Mouse (Mus musculus) stomach, embryonic 14.5 days (tissue): ENCODE results near the gene Grap. TPM values are rescaled to one million over a fixed set of nuclear protein-coding genes. Genes with fewer than 3 reads are reported as not detected.
"Not testable (repeated sequence)": the region's sequence is repeated elsewhere in the genome, so short reads cannot be mapped to it uniquely, and the experiment has no call there.

Experiments used
- ATAC-seq: fragments of 200-750 bp; cut with Nextera tagmentation; 2 replicates; pipeline ENCODE4 v1.8.0; 2017; ENCODE audit warnings: low read depth, moderate TSS enrichment; ENCODE audit not compliant: insufficient number of reproducible peaks, insufficient read depth, low FRiP score
- H3K27ac ChIP-seq: fragments of 300-500 bp; sonication (generic); 2 replicates; pipeline ENCODE4 v1.5.1; 2014; ENCODE audit warnings: mild to moderate bottlenecking, low read length, moderate library complexity, mixed read lengths
- H3K27me3 ChIP-seq: fragments of 300-500 bp; sonication (generic); 2 replicates; pipeline ENCODE4 v1.6.1; 2014; ENCODE audit warnings: low read length, control low read depth, mixed read lengths; ENCODE audit not compliant: control insufficient read depth, insufficient read depth
- H3K36me3 ChIP-seq: fragments of 300-500 bp; sonication (generic); 2 replicates; pipeline ENCODE4 v1.6.1; 2014; ENCODE audit warnings: mild to moderate bottlenecking, control low read depth, low read length, moderate library complexity, mixed read lengths; ENCODE audit not compliant: control insufficient read depth, insufficient read depth
- H3K4me1 ChIP-seq: fragments of 300-500 bp; sonication (generic); 2 replicates; pipeline ENCODE4 v1.6.1; 2014; ENCODE audit warnings: low read length, control low read depth, mixed read lengths; ENCODE audit not compliant: control insufficient read depth, insufficient read depth
- H3K4me2 ChIP-seq: fragments of 300-500 bp; sonication (generic); replicated peaks from 2 replicates; pipeline ENCODE4 v1.6.1; 2014; ENCODE audit warnings: low read depth, low read length, control low read depth
- H3K4me3 ChIP-seq: fragments of 300-500 bp; sonication (generic); 2 replicates; pipeline ENCODE4 v1.5.1; 2014; ENCODE audit warnings: low read depth, low read length, control low read depth
- H3K9ac ChIP-seq: fragments of 300-500 bp; sonication (generic); replicated peaks from 2 replicates; pipeline ENCODE4 v1.6.1; 2014; ENCODE audit warnings: low read depth, mild to moderate bottlenecking, control low read depth, low read length, moderate library complexity, mixed read lengths
- H3K9me3 ChIP-seq: fragments of 300-500 bp; sonication (generic); 2 replicates; pipeline ENCODE4 v1.6.1; 2016; ENCODE audit warnings: low read depth, low read length, control low read depth; ENCODE audit not compliant: control insufficient read depth
- WGBS: fragments of 180-500 bp; shearing (Covaris S2); extraction: QIAGEN DNeasy Blood & Tissue Kit; methylation state at CpG from one replicate; pipeline ENCODE4 v1.1.7; 2014; 5-methylcytosine and 5-hydroxymethylcytosine counted together
- polyA plus RNA-seq: library from polyadenylated mRNA; unstranded; fragments of >200 nt; fragmentation: Nextera tagmentation; extraction: Ambion mirVana; gene quantifications from 2 replicates; pipeline ENCODE4 v1.2.1, GENCODE M21; 2014

Gene Grap
- polyA plus RNA-seq, 1 experiment from 2014 or later = 7.1 TPM

DNA sequence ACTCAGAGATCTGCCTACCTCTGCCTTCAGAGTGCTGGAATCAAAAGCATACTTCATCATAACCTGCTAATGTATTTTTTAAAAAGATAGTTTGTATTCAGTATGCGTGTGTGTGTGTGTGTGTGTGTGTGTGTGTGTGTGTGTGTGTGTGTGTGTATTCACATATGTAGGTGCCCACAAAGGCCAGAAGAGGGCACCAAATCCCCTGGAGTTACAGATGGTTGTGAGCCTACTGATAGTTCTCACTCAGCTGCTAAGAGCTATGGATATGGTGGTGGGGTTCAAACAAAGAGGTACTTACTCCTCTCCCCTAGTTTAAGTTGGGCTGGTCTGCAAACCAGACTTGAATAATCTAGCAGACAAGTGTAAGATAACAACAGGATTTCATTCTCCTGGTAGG, 26.6 kb upstream of the Grap start:
- Histone ChIP-seq H3K4me3 (no peak overlapping the region), H3K9ac (no peak overlapping the region), H3K27ac (no peak overlapping the region), H3K9me3 (no peaks in the 10 kb centered on the region), H3K36me3 (no peaks in the 10 kb centered on the region), H3K4me1 (no peaks in the 10 kb centered on the region), H3K27me3 (no peaks in the 10 kb centered on the region), H3K4me2 (no peak overlapping the region)
- no peak for ATAC-seq
- 92% methylated on average over 1 of the region's 1 CpGs for WGBS

DNA sequence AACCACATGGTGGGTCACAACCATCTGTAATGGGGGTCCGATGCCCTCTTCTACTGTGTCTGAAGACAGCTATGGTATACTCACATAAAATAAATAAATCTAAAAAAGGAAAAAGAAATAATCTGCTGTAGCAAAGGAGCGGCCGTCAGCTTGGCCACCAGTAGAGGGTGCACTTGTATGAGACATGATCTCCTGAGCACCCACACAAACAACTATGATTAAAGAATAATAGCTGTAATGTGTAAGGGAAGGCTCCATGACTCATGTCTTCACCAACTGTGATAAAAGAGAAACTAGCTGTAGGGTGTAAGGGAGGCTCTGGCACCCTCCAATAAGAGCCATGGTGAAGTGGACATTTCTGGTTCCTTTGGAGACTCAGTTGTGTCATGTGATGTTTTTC, 23.4 kb upstream of the Grap start:
- Histone ChIP-seq H3K9me3 (no peaks in the 10 kb centered on the region), H3K4me3 (no peak overlapping the region), H3K4me2 (no peak overlapping the region), H3K27ac (no peak overlapping the region), H3K9ac (no peak overlapping the region), H3K27me3 (no peaks in the 10 kb centered on the region), H3K4me1 (no peaks in the 10 kb centered on the region), H3K36me3 (no peaks in the 10 kb centered on the region)
- ATAC-seq = no peak
- 60% methylated on average over 3 of the region's 3 CpGs for WGBS

DNA sequence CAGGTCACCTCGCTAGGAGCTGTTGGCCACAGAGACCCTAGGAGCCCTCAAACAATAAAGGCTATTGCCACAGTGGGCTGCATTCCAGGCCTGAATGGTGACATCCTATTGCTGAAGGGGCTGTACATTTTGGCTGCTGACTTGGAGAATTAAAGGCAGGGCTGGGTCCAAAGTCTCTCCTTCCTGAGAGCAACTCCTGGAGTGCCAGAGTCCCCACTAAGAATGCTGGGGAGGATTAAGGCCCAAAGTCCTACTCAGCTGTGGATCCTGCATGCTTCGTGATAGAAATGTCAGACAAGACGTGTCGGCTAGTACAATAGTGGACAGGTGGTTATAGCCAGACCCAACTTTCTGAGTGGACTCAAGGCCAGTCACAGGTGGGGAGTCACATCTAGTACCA, 16.8 kb upstream of the Grap start:
- H3K27me3 ChIP-seq = not testable (repeated sequence)

DNA sequence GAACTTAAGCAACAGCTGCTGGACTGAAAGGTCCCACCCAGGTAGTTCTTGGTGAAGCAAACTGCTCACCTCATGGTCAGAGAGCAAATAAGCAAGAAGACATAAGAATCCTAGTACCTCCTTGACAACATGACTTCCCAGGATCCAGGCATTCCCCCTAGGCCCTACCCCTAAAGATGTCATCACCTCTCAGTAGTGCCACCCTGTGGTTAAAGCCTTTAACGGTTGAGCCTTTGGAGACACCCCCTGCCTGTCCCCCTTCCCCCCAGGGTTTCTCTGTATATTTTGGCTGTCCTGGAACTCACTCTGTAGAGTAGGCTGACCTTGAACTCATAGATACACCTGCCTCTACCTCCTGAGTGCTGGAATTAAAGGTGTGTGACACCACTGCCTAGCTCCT, 15.7 kb upstream of the Grap start:
- Histone ChIP-seq H3K9ac (no peak overlapping the region), H3K9me3 (no peaks in the 10 kb centered on the region), H3K27ac (no peak overlapping the region), H3K36me3 (no peaks in the 10 kb centered on the region), H3K27me3 (no peaks in the 10 kb centered on the region), H3K4me1 (no peaks in the 10 kb centered on the region), H3K4me3 (no peak overlapping the region), H3K4me2 (no peak overlapping the region)
- no peak for ATAC-seq
- WGBS = 50% methylated on average over 1 of the region's 1 CpGs

More for the DNA sequence above, 16.8 kb upstream of the Grap start:
- not testable (repeated sequence) for H3K9me3 ChIP-seq, ATAC-seq, H3K27ac ChIP-seq, H3K4me3 ChIP-seq, H3K4me2 ChIP-seq, H3K36me3 ChIP-seq, H3K4me1 ChIP-seq, H3K9ac ChIP-seq
- 92% methylated on average over 3 of the region's 4 CpGs for WGBS

DNA sequence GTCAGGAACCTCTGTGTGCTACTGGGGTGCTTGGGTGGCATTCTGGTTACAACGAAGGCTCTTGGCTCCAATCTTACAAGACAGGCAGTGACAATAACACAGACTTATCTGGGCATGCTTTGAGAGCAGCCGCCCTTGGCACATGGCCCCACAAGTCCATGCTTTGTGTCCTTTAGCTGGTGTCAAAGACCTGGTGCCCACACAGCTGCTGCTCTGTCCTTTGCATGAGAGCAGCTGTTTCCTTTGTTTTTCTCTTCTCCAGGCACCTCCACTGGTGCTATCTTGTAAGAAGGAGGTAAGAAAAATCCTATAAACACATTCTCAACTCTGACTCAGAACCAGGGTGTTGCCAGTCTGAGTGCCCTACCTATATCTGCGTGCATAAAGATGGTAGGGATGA, 15.2 kb upstream of the Grap start:
- Histone ChIP-seq H3K27me3 (no peaks in the 10 kb centered on the region), H3K9me3 (no peaks in the 10 kb centered on the region), H3K4me2 (no peak overlapping the region), H3K27ac (no peak overlapping the region), H3K9ac (no peak overlapping the region), H3K4me1 (no peaks in the 10 kb centered on the region), H3K36me3 (no peaks in the 10 kb centered on the region), H3K4me3 (no peak overlapping the region)
- 92% methylated on average over 3 of the region's 3 CpGs for WGBS
- no peak for ATAC-seq

DNA sequence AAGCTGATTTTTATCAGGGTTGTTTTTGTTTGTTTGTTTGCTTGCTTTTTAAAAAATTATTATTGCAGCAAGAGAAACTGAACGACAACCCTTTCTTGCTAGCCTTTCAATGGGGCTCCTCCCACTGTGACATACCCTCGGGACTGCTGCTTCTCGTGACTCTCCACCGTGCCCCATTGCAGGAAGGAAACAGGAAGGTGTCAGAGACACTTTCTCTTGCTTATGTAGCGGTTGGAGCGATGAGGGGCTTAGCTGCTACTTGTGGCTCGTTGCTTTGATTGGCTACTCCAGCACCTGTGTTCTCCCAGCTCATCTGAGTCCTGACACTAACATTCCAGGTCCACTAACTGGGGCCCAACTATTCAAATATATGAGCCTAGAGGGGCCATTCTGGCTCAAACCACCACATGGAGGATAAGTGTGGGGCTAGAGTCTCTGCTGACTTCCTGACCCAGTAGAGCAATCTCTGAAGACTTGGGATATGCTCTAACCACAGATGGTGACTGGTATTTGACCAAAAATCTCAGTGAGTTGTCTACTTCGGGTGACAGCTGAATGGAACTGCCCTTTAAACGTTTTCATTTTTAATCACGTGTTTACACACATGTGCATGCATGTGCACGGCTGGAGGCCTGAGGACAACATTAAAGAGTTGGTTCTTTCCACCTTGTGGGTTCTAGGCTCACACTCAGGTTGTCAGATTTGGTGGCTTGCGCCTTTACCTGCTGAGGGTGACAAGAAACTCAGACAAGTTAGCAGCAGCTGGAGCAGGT, 14.1 kb upstream of the Grap start:
- H3K4me1 ChIP-seq = no peaks in the 10 kb centered on the region
- 75% methylated on average over 12 of the region's 12 CpGs for WGBS
- ATAC-seq = no peak
- no peaks in the 10 kb centered on the region for H3K9me3 ChIP-seq
- no peaks in the 10 kb centered on the region for H3K27me3 ChIP-seq
- H3K27ac ChIP-seq = no peak overlapping the region
- no peak overlapping the region for H3K4me3 ChIP-seq
- no peak overlapping the region for H3K4me2 ChIP-seq
- H3K9ac ChIP-seq = no peak overlapping the region
- no peaks in the 10 kb centered on the region for H3K36me3 ChIP-seq

DNA sequence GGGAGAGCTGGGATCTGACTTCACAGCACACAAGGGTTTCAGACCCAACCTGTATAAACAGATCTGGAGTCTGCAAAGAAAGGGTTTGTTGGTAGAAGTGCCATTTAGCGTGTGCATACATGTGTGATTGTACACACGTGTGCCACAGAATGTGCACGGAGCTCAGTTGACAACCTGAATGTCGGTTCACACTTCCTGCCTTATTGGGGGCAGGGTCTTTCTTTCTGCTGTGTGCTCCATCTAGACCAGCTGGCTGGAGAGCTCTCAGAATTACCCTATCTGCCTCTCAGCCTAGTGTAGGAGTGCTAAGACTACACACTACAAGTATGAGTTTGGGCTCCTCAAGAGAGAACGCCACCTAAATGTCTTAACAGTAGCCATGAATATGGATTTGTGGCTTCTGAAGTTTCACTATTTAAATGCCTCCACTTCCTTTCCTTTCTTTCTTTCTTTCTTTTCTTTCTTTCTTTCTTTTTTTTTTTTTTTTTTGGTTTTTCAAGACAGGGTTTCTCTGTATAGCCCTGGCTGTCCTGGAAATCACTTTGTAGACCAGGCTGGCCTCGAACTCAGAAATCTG, 13.4 kb upstream of the Grap start:
- Histone ChIP-seq H3K27ac (no peak overlapping the region), H3K9ac (no peak overlapping the region), H3K4me2 (no peak overlapping the region), H3K36me3 (no peaks in the 10 kb centered on the region), H3K4me3 (no peak overlapping the region), H3K9me3 (no peaks in the 10 kb centered on the region), H3K27me3 (no peaks in the 10 kb centered on the region), H3K4me1 (peaks cover 3% of the 10 kb centered on the region; the same call in 1 of the 2 replicates)
- no peak for ATAC-seq
- 93% methylated on average over 6 of the region's 6 CpGs for WGBS

DNA sequence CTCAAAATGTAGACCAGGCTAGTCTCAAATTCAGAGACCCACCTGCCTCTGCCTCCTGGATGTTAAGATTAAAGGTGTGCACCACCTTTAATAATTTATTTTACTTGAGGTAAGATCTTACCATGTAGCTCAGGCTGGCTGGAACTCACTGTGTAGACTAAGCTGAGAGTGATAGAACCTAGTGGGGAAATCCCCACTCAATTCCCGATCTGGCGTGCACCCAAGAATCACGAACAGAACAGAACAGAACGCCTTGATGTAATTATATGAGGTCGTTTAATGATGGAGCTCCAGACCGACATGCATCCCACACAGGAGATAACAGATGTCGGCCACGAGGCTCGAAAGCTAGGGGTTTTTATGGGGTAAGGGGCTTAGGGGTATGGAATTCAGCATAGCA, 12.5 kb upstream of the Grap start:
- H3K4me2 ChIP-seq, H3K27me3 ChIP-seq, H3K9me3 ChIP-seq, H3K27ac ChIP-seq, ATAC-seq, H3K9ac ChIP-seq, H3K36me3 ChIP-seq, H3K4me1 ChIP-seq, H3K4me3 ChIP-seq: not testable (repeated sequence)
- WGBS = 51% methylated on average over 9 of the region's 9 CpGs

DNA sequence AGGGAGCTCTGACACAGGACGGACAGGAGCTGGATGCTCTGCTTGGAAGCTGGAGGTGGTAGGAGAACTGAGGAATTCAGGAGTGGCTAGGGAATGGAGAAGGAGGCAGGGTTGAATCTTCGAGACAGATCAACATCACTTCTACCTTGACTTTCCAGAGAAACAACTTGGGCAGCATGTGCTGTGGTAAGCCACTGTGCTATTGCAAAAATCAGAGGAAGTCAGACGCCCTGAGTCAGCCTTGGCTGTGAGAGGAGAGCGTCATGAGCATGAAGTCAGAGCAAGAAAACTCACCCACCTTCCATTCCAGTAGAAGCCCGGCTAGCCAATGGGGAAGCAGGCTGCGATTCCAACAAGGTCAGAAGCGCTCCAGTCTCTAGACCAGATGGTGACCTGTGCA, 11.0 kb upstream of the Grap start:
- no peaks in the 10 kb centered on the region for H3K36me3 ChIP-seq
- H3K9me3 ChIP-seq = no peaks in the 10 kb centered on the region
- H3K4me3 ChIP-seq = no peak overlapping the region
- H3K9ac ChIP-seq = no peak overlapping the region
- 84% methylated on average over 7 of the region's 7 CpGs for WGBS
- no peaks in the 10 kb centered on the region for H3K27me3 ChIP-seq
- no peak overlapping the region for H3K27ac ChIP-seq
- no peak overlapping the region for H3K4me2 ChIP-seq
- peaks cover 5% of the 10 kb centered on the region; the same call in 1 of the 2 replicates for H3K4me1 ChIP-seq
- ATAC-seq = no peak
